Mouse (Mus musculus) embryonic fibroblast, embryonic 13.5 days (primary cell): ENCODE results near the gene Pim1.

ENCODE experiments used
- CTCF ChIP-seq: IDR thresholded peaks from 2 replicates; pipeline ENCODE4 v1.5.1; 2011; ENCODE audit warnings: mild to moderate bottlenecking, control low read depth, low read length, moderate library complexity, borderline replicate concordance; ENCODE audit not compliant: insufficient read depth
- POLR2A ChIP-seq: IDR thresholded peaks from 2 replicates; pipeline ENCODE4 v1.6.1; 2011; ENCODE audit warnings: low read depth, mild to moderate bottlenecking, control low read depth, low read length, moderate library complexity

DNA sequence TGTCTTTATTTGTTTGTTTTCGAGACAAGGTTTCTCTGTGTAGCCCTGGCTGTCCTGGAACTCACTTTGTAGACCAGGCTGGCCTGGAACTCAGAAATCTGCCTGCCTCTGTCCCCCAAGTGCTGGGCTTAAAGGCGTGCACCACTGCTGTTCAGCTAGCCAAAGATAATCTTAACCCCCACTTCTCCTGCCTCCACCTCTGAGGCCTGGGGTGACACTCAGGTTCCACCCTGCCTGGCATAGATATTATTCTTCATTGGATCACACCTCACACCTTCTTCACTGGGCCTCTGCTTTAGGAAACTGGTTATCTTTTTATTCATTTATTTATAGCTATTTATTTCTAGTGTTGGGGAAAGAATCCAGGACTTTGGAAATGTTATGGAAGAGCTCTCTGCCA, 10.3 kb upstream of the Pim1 start:
- TF ChIP-seq CTCF: no peak
- no peak for TF ChIP-seq POLR2A
